Mouse (Mus musculus) stomach, embryonic 15.5 days (tissue): ENCODE results near the gene Ddrgk1. TPM values are rescaled to one million over a fixed set of nuclear protein-coding genes. Genes with fewer than 3 reads are reported as not detected.

Experiments
- ATAC-seq: fragments of 200-750 bp; cut with Nextera tagmentation; 2 replicates; pipeline ENCODE4 v1.8.0; 2017; ENCODE audit warnings: low read depth, moderate number of reproducible peaks, moderate TSS enrichment; ENCODE audit not compliant: insufficient read depth, low FRiP score
- H3K27ac ChIP-seq: fragments of 300-500 bp; sonication (generic); 2 replicates; pipeline ENCODE4 v1.5.1; 2015; ENCODE audit warnings: mild to moderate bottlenecking, inconsistent platforms
- H3K27me3 ChIP-seq: fragments of 300-500 bp; sonication (generic); replicated peaks from 2 replicates; pipeline ENCODE4 v1.6.1; 2015; ENCODE audit warnings: inconsistent platforms
- H3K36me3 ChIP-seq: fragments of 300-500 bp; sonication (generic); 2 replicates; pipeline ENCODE4 v1.6.1; 2015; ENCODE audit warnings: inconsistent platforms
- H3K4me1 ChIP-seq: fragments of 300-500 bp; sonication (generic); 2 replicates; pipeline ENCODE4 v1.6.1; 2015; ENCODE audit warnings: inconsistent platforms
- H3K4me2 ChIP-seq: fragments of 300-500 bp; sonication (generic); 2 replicates; pipeline ENCODE4 v1.6.1; 2015; ENCODE audit warnings: mild to moderate bottlenecking, inconsistent platforms
- H3K4me3 ChIP-seq: fragments of 300-500 bp; sonication (generic); replicated peaks from 2 replicates; pipeline ENCODE4 v1.5.1; 2015; ENCODE audit warnings: inconsistent platforms
- H3K9ac ChIP-seq: fragments of 300-500 bp; sonication (generic); 2 replicates; pipeline ENCODE4 v1.6.1; 2015; ENCODE audit warnings: inconsistent platforms
- H3K9me3 ChIP-seq: fragments of 300-500 bp; sonication (generic); 2 replicates; pipeline ENCODE4 v1.6.1; 2016; ENCODE audit warnings: inconsistent platforms
- WGBS: fragments of 180-500 bp; shearing (Covaris S2); methylation state at CpG from one replicate; pipeline ENCODE4 v1.1.7; 2015; 5-methylcytosine and 5-hydroxymethylcytosine counted together
- polyA plus RNA-seq: library from polyadenylated mRNA; unstranded; fragments of >200 nt; fragmentation: Nextera tagmentation; extraction: Ambion mirVana; gene quantifications from 2 replicates; pipeline ENCODE4 v1.2.1, GENCODE M21; 2015

The Ddrgk1 gene
- polyA plus RNA-seq, 1 experiment from 2014 or later: 70.3 TPM

DNA sequence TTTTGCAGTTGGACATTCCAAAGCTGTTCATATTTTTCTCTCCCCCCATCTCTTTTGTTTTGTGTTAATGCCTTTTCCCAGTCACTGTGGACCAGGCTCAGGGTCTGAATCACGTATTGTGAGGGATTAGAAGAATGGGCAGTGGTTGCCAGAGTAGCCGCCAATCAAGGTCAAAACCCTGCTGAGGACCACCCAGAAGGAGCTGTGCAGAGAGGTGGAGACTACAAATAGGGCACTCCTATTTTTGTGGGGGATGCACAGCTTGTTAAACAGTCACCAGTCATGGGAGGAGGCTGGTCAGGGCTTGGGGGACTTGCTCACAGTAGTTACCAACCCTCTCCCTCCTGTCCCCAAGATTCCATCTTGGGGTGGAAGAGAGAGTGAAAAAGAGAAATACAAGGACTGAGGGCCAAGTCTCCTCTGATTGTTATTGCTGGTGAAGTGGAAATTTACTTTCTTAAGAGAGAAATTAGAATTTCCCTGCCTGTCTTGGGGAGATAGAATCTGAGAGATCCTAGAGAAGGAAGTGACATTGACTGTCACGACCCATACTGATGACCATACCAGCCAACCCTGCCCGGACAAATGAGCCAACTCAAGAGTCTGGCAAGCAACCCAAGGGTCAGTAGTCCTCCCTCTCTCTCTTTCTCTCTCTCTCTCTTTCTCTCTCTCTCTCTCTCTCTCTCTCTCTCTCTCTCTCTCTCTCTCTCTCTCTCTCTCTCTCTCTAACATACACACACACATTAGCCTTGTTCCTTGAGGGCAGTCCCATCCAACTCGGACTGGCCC lies 31.4 kb downstream of the Ddrgk1 start:
- Histone ChIP-seq H3K9me3 (no peaks in the 10 kb centered on the region), H3K36me3 (0 out of 2 replicates have a peak, but pooled peaks cover 3% of the 10 kb centered on the region), H3K9ac (no peak overlapping the region), H3K27me3 (peaks cover 22% of the 10 kb centered on the region; the same call in 1 of the 2 replicates), H3K27ac (no peak overlapping the region), H3K4me3 (no peak overlapping the region), H3K4me2 (no peak overlapping the region), H3K4me1 (peaks cover 30% of the 10 kb centered on the region)
- 59% methylated on average over 5 of the region's 5 CpGs for WGBS
- ATAC-seq: no peak

DNA sequence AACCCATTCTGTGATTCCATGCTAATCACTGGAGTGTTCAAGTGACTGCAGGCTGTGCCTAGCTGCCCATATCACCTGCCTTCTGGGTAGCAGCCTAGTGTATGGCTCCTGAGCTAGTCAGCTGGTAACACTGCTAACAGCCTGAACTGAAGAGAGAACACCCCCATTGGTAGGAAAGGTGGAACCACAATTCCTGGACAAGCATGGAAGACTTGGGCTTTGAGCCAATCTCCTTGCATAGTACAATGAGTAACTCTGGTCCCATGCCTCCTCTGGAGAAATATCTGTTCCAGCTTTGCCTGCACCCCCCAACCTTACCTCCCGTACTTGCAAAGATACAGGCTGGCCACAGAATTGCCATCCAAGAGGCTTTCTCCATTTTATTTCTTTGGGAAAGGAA lies 32.0 kb downstream of the Ddrgk1 start:
- H3K4me3 ChIP-seq: no peak overlapping the region
- 0 out of 2 replicates have a peak, but pooled peaks cover 3% of the 10 kb centered on the region for H3K36me3 ChIP-seq
- peaks cover 30% of the 10 kb centered on the region for H3K4me1 ChIP-seq
- WGBS: 68% methylated on average over 1 of the region's 1 CpGs
- no peak overlapping the region for H3K27ac ChIP-seq
- no peak for ATAC-seq
- peaks cover 22% of the 10 kb centered on the region; the same call in 1 of the 2 replicates for H3K27me3 ChIP-seq
- no peak overlapping the region for H3K9ac ChIP-seq
- no peaks in the 10 kb centered on the region for H3K9me3 ChIP-seq
- H3K4me2 ChIP-seq: no peak overlapping the region

GRCm38 (mm10) chr2:130629839-130630203 lies 34.6 kb downstream of the Ddrgk1 start, which contains the start of the genes Fastkd5 and Ubox5:
Fastkd5 (minus strand) TSS chr2:130630027.
Ubox5 (minus strand) TSS chr2:130630038.
- H3K4me3 ChIP-seq: peak within 1 kb of the TSS; percentile 95
- H3K4me2 ChIP-seq: peak within 1 kb of the TSS; percentile 82
- peak within 1 kb of the TSS; percentile 94 for H3K9ac ChIP-seq
- H3K36me3 ChIP-seq: peaks cover 13% of the 10 kb centered on the region; the same call in 1 of the 2 replicates
- under 1% methylated on average over 25 of the region's 25 CpGs for WGBS
- peak within 1 kb of the TSS; percentile 71 for H3K27ac ChIP-seq
- peaks cover 15% of the 10 kb centered on the region for H3K4me1 ChIP-seq
- peak; percentile 76; the same call in 1 of the 2 replicates for ATAC-seq
- H3K27me3 ChIP-seq: 0 out of 2 replicates have a peak, but pooled peaks cover 5% of the 10 kb centered on the region
- no peaks in the 10 kb centered on the region for H3K9me3 ChIP-seq

DNA sequence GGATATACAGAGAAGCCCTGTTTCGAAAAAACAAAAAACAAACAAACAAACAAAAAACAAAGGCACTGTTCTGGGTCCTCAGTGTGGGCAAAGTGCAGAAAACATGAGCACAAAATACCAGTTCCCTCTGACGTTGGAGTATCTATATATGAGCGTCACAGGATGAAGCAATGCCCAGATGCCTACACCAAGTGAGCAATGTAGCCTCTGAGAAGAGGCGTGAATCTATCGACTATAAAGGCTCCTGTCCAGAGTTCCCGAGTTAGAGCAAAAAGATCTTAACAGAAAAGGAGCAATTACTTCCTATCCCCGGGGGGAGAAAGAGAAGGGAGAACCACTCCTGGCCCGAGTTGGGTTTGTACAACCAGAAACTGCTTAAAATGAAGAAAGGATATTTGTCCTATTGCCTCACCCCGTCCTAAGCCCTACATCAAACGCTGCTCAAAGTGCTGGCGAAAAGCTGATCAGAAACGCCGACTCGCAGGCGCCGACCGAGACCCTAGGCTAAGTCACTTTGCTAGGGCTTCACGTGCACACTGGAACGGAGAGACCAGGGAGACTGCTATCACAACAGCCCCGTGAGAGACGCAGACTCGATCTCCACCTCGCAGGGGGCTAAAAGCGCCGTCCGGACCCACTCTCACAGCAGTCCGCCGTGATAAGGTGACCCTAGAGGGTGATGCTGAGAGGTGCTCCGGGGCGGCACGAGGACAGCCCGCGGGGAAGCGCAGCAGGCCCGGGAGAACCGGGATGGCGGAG lies 35.2 kb downstream of the Ddrgk1 start:
- 2% methylated on average over 37 of the region's 37 CpGs for WGBS
- peak; percentile 28; the same call in 1 of the 2 replicates for ATAC-seq
- peaks cover 9% of the 10 kb centered on the region for H3K4me1 ChIP-seq

GRCm38 (mm10) chr2:130628424-130628823 lies 36.0 kb downstream of the Ddrgk1 start:
- H3K36me3 ChIP-seq: peaks cover 12% of the 10 kb centered on the region; the same call in 1 of the 2 replicates
- WGBS: 58% methylated on average over 3 of the region's 3 CpGs
- no peak overlapping the region for H3K9ac ChIP-seq
- H3K4me1 ChIP-seq: peaks cover 8% of the 10 kb centered on the region
- H3K4me3 ChIP-seq: peak overlapping the region; percentile 95; the same call in 1 of the 2 replicates
- H3K27ac ChIP-seq: no peak overlapping the region
- no peaks in the 10 kb centered on the region for H3K27me3 ChIP-seq
- peak overlapping the region; percentile 82 for H3K4me2 ChIP-seq
- H3K9me3 ChIP-seq: no peaks in the 10 kb centered on the region
- ATAC-seq: no peak

More for the DNA sequence above, 35.2 kb downstream of the Ddrgk1 start:
- H3K4me3 ChIP-seq: peak overlapping the region; percentile 95
- H3K9ac ChIP-seq: peak overlapping the region; percentile 94
- no peaks in the 10 kb centered on the region for H3K9me3 ChIP-seq
- peaks cover 15% of the 10 kb centered on the region; the same call in 1 of the 2 replicates for H3K36me3 ChIP-seq
- 0 out of 2 replicates have a peak, but pooled peaks cover 4% of the 10 kb centered on the region for H3K27me3 ChIP-seq
- H3K27ac ChIP-seq: peak overlapping the region; percentile 71
- peak overlapping the region; percentile 82 for H3K4me2 ChIP-seq

- no peak for ATAC-seq
- Histone ChIP-seq H3K4me3 (no peak overlapping the region), H3K27ac (no peak overlapping the region), H3K36me3 (peaks cover 32% of the 10 kb centered on the region), H3K4me2 (no peak overlapping the region), H3K9ac (no peak overlapping the region), H3K4me1 (no peaks in the 10 kb centered on the region), H3K9me3 (no peaks in the 10 kb centered on the region), H3K27me3 (no peaks in the 10 kb centered on the region)
- 87% methylated on average over 7 of the region's 7 CpGs for WGBS
Observed at GRCm38 (mm10) chr2:130618972-130619371, 45.5 kb downstream of the Ddrgk1 start.

GRCm38 (mm10) chr2:130613091-130613490 lies 51.4 kb downstream of the Ddrgk1 start:
- Histone ChIP-seq H3K4me2 (no peak overlapping the region), H3K9ac (no peak overlapping the region), H3K9me3 (no peaks in the 10 kb centered on the region), H3K36me3 (peaks cover 23% of the 10 kb centered on the region), H3K27ac (no peak overlapping the region), H3K27me3 (no peaks in the 10 kb centered on the region), H3K4me3 (no peak overlapping the region), H3K4me1 (no peaks in the 10 kb centered on the region)
- WGBS: 71% methylated on average over 3 of the region's 3 CpGs
- ATAC-seq: no peak

Other genes with a start within 250 kb of the Ddrgk1 start
- gene Vps16, start 240.3 kb downstream of the Ddrgk1 start, polyA plus RNA-seq: 78.8 and 88.6 TPM in 2 replicates
- gene Pced1a, start 240.0 kb downstream of the Ddrgk1 start, polyA plus RNA-seq: 11.1 and 14.0 TPM in 2 replicates
- 85.2 and 88.2 TPM in 2 replicates for gene Ptpra, start 214.4 kb downstream of the Ddrgk1 start, polyA plus RNA-seq
- gene Mrps26, start 100.9 kb downstream of the Ddrgk1 start, polyA plus RNA-seq: 80.8 and 87.4 TPM in 2 replicates
- not detected in 2 replicates for gene Oxt, start 88.5 kb downstream of the Ddrgk1 start, polyA plus RNA-seq
- gene Avp, start 82.1 kb downstream of the Ddrgk1 start, polyA plus RNA-seq: not detected in 2 replicates
- 13.6 and 15.2 TPM in 2 replicates for gene Fastkd5, start 34.6 kb downstream of the Ddrgk1 start, polyA plus RNA-seq
- gene Ubox5, start 34.6 kb downstream of the Ddrgk1 start, polyA plus RNA-seq: 10.4 and 11.4 TPM in 2 replicates
- 9.9 and 11.9 TPM in 2 replicates for gene Lzts3, start 21.9 kb downstream of the Ddrgk1 start, polyA plus RNA-seq
- gene Itpa, start 3.0 kb upstream of the Ddrgk1 start, polyA plus RNA-seq: 76.6 and 89.1 TPM in 2 replicates
- 0.52 and 0.58 TPM in 2 replicates for gene Slc4a11, start 32.9 kb upstream of the Ddrgk1 start, polyA plus RNA-seq
- 29.8 and 31.9 TPM in 2 replicates for gene 4930402H24Rik, start 241.7 kb upstream of the Ddrgk1 start, polyA plus RNA-seq
- 5.1 and 6.1 TPM in 2 replicates for gene Atrn, start 241.8 kb upstream of the Ddrgk1 start, polyA plus RNA-seq